Mouse (Mus musculus): ENCODE data around the gene Ssbp3. TPM values are rescaled to one million over a fixed set of nuclear protein-coding genes. Genes with fewer than 3 reads are reported as not detected.

Ssbp3 gene
- total RNA-seq, 2 experiments from 2014 or later = 38.7 to 39.4 TPM

GRCm38 (mm10) chr4:106953221-106953620 lies 42.7 kb downstream of the Ssbp3 start:
- intact Hi-C loops (cut with DNase I) = no loop called here
- no peak for DNase-seq

GRCm38 (mm10) chr4:106953760-106954159 lies 43.3 kb downstream of the Ssbp3 start:
- no peak for DNase-seq
- intact Hi-C loops (cut with DNase I) = loop anchor here (2.0 kb wide), 1 partner anchor 31 kb away; no protein-coding TSS in a partner anchor

GRCm38 (mm10) chr4:106955729-106956712 lies 45.5 kb downstream of the Ssbp3 start:
- intact Hi-C loops (cut with DNase I) = loop anchor here (2.0 to 5.0 kb wide), 2 partner anchors 29 to 34 kb away; no protein-coding TSS in a partner anchor
- DNase-seq = no peak

- DNase-seq = no peak
- intact Hi-C loops (cut with DNase I) = loop anchor here (5.0 kb wide), 1 partner anchor 36 kb away; no protein-coding TSS in a partner anchor
These were observed 47.6 kb downstream of the Ssbp3 start for GRCm38 (mm10) chr4:106958117-106958516.

GRCm38 (mm10) chr4:106958561-106958960 lies 48.1 kb downstream of the Ssbp3 start:
- intact Hi-C loops (cut with DNase I) = loop anchor here (5.0 kb wide), 1 partner anchor 36 kb away; no protein-coding TSS in a partner anchor
- DNase-seq = no peak

GRCm38 (mm10) chr4:106959506-106960302 lies 49.2 kb downstream of the Ssbp3 start:
- intact Hi-C loops (cut with DNase I) = loop anchor here (5.0 kb wide), 1 partner anchor 37 kb away; no protein-coding TSS in a partner anchor
- no peak for DNase-seq

GRCm38 (mm10) chr4:106960476-106960875 lies 50.0 kb downstream of the Ssbp3 start:
- DNase-seq = no peak
- intact Hi-C loops (cut with DNase I) = no loop called here

- intact Hi-C loops (cut with DNase I) = no loop called here
- DNase-seq = no peak
These were observed 50.8 kb downstream of the Ssbp3 start for GRCm38 (mm10) chr4:106961321-106961720.

- intact Hi-C loops (cut with DNase I) = no loop called here
- no peak for DNase-seq
These were observed 53.9 kb downstream of the Ssbp3 start for GRCm38 (mm10) chr4:106964356-106964755.

GRCm38 (mm10) chr4:106964996-106965395 lies 54.5 kb downstream of the Ssbp3 start:
- intact Hi-C loops (cut with DNase I) = no loop called here

GRCm38 (mm10) chr4:106966443-106966842 lies 55.9 kb downstream of the Ssbp3 start:
- no peak for DNase-seq
- intact Hi-C loops (cut with DNase I) = no loop called here

More at GRCm38 (mm10) chr4:106964996-106965395, 54.5 kb downstream of the Ssbp3 start:
- DNase-seq = no peak

GRCm38 (mm10) chr4:106968910-106969309 lies 58.4 kb downstream of the Ssbp3 start:
- intact Hi-C loops (cut with DNase I) = no loop called here
- peak in 1 of 2 experiments; percentile 15 for DNase-seq

GRCm38 (mm10) chr4:106970786-106971185 lies 60.3 kb downstream of the Ssbp3 start:
- intact Hi-C loops (cut with DNase I) = loop anchor here (5.0 kb wide), 1 partner anchor 58 kb away; the partner anchor contains the start of gene Ssbp3
- no peak for DNase-seq

GRCm38 (mm10) chr4:106972061-106972460 lies 61.6 kb downstream of the Ssbp3 start:
- intact Hi-C loops (cut with DNase I) = loop anchor here (5.0 kb wide), 1 partner anchor 60 kb away; the partner anchor contains the start of gene Ssbp3
- no peak for DNase-seq

GRCm38 (mm10) chr4:106972461-106973384 lies 62.2 kb downstream of the Ssbp3 start:
- DNase-seq = no peak
- intact Hi-C loops (cut with DNase I) = loop anchor here (5.0 kb wide), 1 partner anchor 60 kb away; the partner anchor contains the start of gene Ssbp3

GRCm38 (mm10) chr4:106975324-106975723 lies 64.8 kb downstream of the Ssbp3 start:
- intact Hi-C loops (cut with DNase I) = no loop called here
- DNase-seq = no peak

GRCm38 (mm10) chr4:106975890-106976289 lies 65.4 kb downstream of the Ssbp3 start:
- DNase-seq = no peak
- intact Hi-C loops (cut with DNase I) = no loop called here

GRCm38 (mm10) chr4:106976576-106976975 lies 66.1 kb downstream of the Ssbp3 start:
- no peak for DNase-seq
- intact Hi-C loops (cut with DNase I) = no loop called here

GRCm38 (mm10) chr4:106977218-106977651 lies 66.7 kb downstream of the Ssbp3 start:
- intact Hi-C loops (cut with DNase I) = no loop called here
- no peak for DNase-seq
